In the genomic region with DNA sequence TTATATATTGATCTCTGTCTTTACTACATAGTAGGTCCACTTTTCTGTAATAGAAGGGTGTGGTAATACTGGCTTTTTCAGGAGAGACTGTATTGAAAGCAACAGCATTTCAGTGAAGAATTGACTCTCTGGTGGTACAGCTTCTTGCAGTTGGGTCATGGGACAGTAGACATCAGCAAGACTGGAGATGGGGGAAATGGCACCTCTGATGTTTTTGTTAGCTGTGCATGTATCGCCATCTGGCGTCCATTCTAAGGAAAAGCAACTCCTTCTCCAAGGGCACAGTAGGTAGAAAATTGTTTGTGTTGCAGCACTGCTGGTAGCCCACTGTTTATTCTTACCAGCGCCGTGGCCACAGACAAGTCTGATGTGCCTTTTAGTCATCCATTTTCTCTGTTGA, we compare ENCODE assay signal across 8 mouse cellular contexts. TPM values are rescaled to one million over a fixed set of nuclear protein-coding genes. Genes with fewer than 3 reads are reported as not detected.
DNase-seq lines count a peak whose midpoint lies in the region; ATAC-seq and TF ChIP-seq lines count a peak whose summit lies in the region.

No protein-coding gene starts in this region.

- peak; percentile 77 for ATAC-seq in forebrain, embryonic 14.5 days

- no peak overlapping the region for H3K27ac ChIP-seq in forebrain, embryonic 14.5 days (ENCODE audit: low read depth, low read length)
- H3K27ac ChIP-seq in midbrain, embryonic 10.5 days (replicated peaks): no peak overlapping the region
- no peak overlapping the region for H3K27ac ChIP-seq in spleen, adult 2 months (ENCODE audit: insufficient read depth, low read length)

- H3K4me1 ChIP-seq in forebrain, embryonic 14.5 days (ENCODE audit: control insufficient read depth, insufficient read depth, low read length): no peaks in the 10 kb centered on the region
- peaks cover 10% of the 10 kb centered on the region; the same call in 1 of the 2 replicates for H3K4me1 ChIP-seq in midbrain, embryonic 10.5 days
- no peaks in the 10 kb centered on the region for H3K4me1 ChIP-seq in spleen, adult 2 months (ENCODE audit: control insufficient read depth, insufficient read depth, insufficient read length)

- H3K4me2 ChIP-seq in forebrain, embryonic 14.5 days (ENCODE audit: low read length): no peak overlapping the region

- intact Hi-C loops in left cerebral cortex, postnatal 14 days (cut with DNase I): loop anchor here (2.0 to 10.0 kb wide), 2 partner anchors 151 to 763 kb away; partner anchors contain the start of gene Stim1

- 3% methylated on average over 4 of the region's 4 CpGs for WGBS in forebrain, embryonic 14.5 days
- 14% methylated on average over 4 of the region's 4 CpGs for WGBS in midbrain, embryonic 10.5 days
- WGBS in spleen, adult 2 months: 7% methylated on average over 4 of the region's 4 CpGs

- DNase-seq in urinary bladder, postnatal 14 days (ENCODE audit: low spot score): peak; percentile 31
- no peak for DNase-seq in urinary bladder, postnatal 10 days (ENCODE audit: low spot score)
- DNase-seq in cerebellum, adult 11 months: peak; percentile 53
- peak; percentile 82 for DNase-seq in forebrain, embryonic 14.5 days (ENCODE audit: low spot score)
- DNase-seq in induced T-regulatory cell, adult 2 months (ENCODE audit: low read depth): peak; percentile 88
- DNase-seq in left cerebral cortex, postnatal 14 days (ENCODE audit: low spot score in 2 of 2): peak; percentile 53 to 62
- peak; percentile 45 for DNase-seq in midbrain, embryonic 10.5 days (ENCODE audit: low spot score)
- peak; percentile 30 to 63 for DNase-seq in spleen, adult 2 months (ENCODE audit: low read depth in 1 of 2, low spot score in 2 of 2)

- no peaks in the 10 kb centered on the region for H3K27me3 ChIP-seq in forebrain, embryonic 14.5 days (replicated peaks; ENCODE audit: control insufficient read depth, insufficient read depth, low read length)
- H3K27me3 ChIP-seq in midbrain, embryonic 10.5 days (ENCODE audit: low read depth, poor library complexity, severe bottlenecking): no peaks in the 10 kb centered on the region
- no peaks in the 10 kb centered on the region for H3K27me3 ChIP-seq in spleen, adult 2 months (ENCODE audit: control insufficient read depth, insufficient read depth, low read length)

- H3K4me3 ChIP-seq in forebrain, embryonic 14.5 days (ENCODE audit: low read depth, low read length): no peak overlapping the region
- no peak overlapping the region for H3K4me3 ChIP-seq in midbrain, embryonic 10.5 days
- no peak overlapping the region for H3K4me3 ChIP-seq in spleen, adult 2 months (ENCODE audit: extremely low read depth, insufficient read depth, insufficient read length)

- peak overlapping the region; percentile 13; the same call in 1 of the 2 replicates for H3K9ac ChIP-seq in forebrain, embryonic 14.5 days (ENCODE audit: low read length)

- TF ChIP-seq POLR2A in spleen, adult 2 months (IDR thresholded peaks at IDR 0.05; ENCODE audit: low read depth, low read length): no peak

- no peaks in the 10 kb centered on the region for H3K9me3 ChIP-seq in forebrain, embryonic 14.5 days (replicated peaks; ENCODE audit: control insufficient read depth, low read length)
- no peaks in the 10 kb centered on the region for H3K9me3 ChIP-seq in midbrain, embryonic 10.5 days (replicated peaks)

- TF ChIP-seq CTCF in spleen, adult 2 months (IDR thresholded peaks at IDR 0.05; ENCODE audit: extremely low read depth, insufficient read depth, insufficient read length, insufficient replicate concordance): peak; percentile 68; the same call in 1 of the 2 replicates

- H3K36me3 ChIP-seq in forebrain, embryonic 14.5 days (ENCODE audit: control insufficient read depth, insufficient read depth, low read length): no peaks in the 10 kb centered on the region
- H3K36me3 ChIP-seq in midbrain, embryonic 10.5 days: no peaks in the 10 kb centered on the region
- peaks cover 4% of the 10 kb centered on the region for H3K36me3 ChIP-seq in spleen, adult 2 months (ENCODE audit: control insufficient read depth, insufficient read depth, low read length)

RNA-seq across cellular contexts. Expression of gene Rrm1, which starts 24.1 kb away (rescaled TPM):
- polyA plus RNA-seq in forebrain, embryonic 14.5 days (2014; fragmentation: Nextera tagmentation; extraction: Ambion mirVana): 96.7 and 98.6 TPM in 2 replicates
- total RNA-seq in left cerebral cortex, postnatal 14 days (2021): 10 to 100 TPM; 11.4 TPM
- polyA plus RNA-seq in midbrain, embryonic 10.5 days (2016; fragmentation: Nextera tagmentation; extraction: Ambion mirVana): 274 TPM in 2 replicates
- 10.5 and 11.9 TPM in 2 replicates for polyA plus RNA-seq in spleen, adult 2 months (2012; rRNA removed)
